8 mouse cellular contexts compared by ENCODE assay signal in the genomic region with DNA sequence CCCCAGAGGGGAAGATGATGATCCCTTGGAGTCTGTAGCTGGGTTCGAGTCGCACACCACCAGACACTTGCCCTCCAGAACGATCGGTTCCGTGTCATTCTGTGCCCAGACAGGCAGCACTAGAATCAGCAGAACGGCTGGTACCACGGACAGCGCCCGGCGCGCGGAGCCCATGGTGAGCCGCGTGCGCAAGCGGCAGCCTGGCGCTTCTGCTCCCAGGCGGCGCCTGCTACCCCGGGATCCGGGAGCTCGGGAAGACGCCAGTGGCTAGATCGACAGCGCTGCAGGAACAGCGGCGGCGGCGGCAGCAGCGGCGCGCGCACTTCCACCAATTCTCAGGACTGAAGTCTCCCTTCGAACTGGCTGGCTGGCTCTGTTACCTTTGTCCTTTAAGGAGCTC. TPM values are rescaled to one million over a fixed set of nuclear protein-coding genes. Genes with fewer than 3 reads are reported as not detected.
DNase-seq lines count a peak whose midpoint lies in the region; ATAC-seq and TF ChIP-seq lines count a peak whose summit lies in the region.

No protein-coding gene starts in this region.

- TF ChIP-seq EP300 in ES-Bruce4 (IDR thresholded peaks at IDR 0.05; ENCODE audit: insufficient read depth, low read depth, low read length), result 0 out of 2 replicates have a peak, but pooled peaks have one; percentile 10

- WGBS in forebrain, postnatal 0 days, result under 1% methylated on average over 34 of the region's 34 CpGs
- under 1% methylated on average over 34 of the region's 34 CpGs for WGBS in hindbrain, embryonic 12.5 days
- 2% methylated on average over 32 of the region's 34 CpGs for WGBS in lung, embryonic 16.5 days

- H3K4me1 ChIP-seq in ES-Bruce4 (ENCODE audit: control insufficient read depth, insufficient read depth, low read length), result peaks cover 2% of the 10 kb centered on the region
- peaks cover 6% of the 10 kb centered on the region for H3K4me1 ChIP-seq in forebrain, postnatal 0 days (ENCODE audit: insufficient read depth)
- H3K4me1 ChIP-seq in hindbrain, embryonic 12.5 days, result peaks cover 22% of the 10 kb centered on the region
- H3K4me1 ChIP-seq in lung, embryonic 16.5 days (replicated peaks; ENCODE audit: control insufficient read depth, insufficient read depth, low read length), result no peaks in the 10 kb centered on the region

- H3K27me3 ChIP-seq in ES-Bruce4 (ENCODE audit: control insufficient read depth, insufficient read depth, low read length, poor library complexity, severe bottlenecking), result no peaks in the 10 kb centered on the region
- H3K27me3 ChIP-seq in forebrain, postnatal 0 days (ENCODE audit: insufficient read depth, low read length), result peaks cover 29% of the 10 kb centered on the region
- H3K27me3 ChIP-seq in hindbrain, embryonic 12.5 days, result peaks cover 52% of the 10 kb centered on the region
- H3K27me3 ChIP-seq in lung, embryonic 16.5 days (ENCODE audit: control insufficient read depth, insufficient read depth, low read depth, low read length), result peaks cover 41% of the 10 kb centered on the region

- H3K9ac ChIP-seq in ES-Bruce4 (ENCODE audit: low read depth, poor library complexity, severe bottlenecking), result no peak overlapping the region
- H3K9ac ChIP-seq in forebrain, postnatal 0 days, result peak overlapping the region; percentile 38; the same call in 1 of the 2 replicates
- H3K9ac ChIP-seq in hindbrain, embryonic 12.5 days, result peak overlapping the region; percentile 36
- H3K9ac ChIP-seq in lung, embryonic 16.5 days (ENCODE audit: low read length), result no peak overlapping the region

- H3K9me3 ChIP-seq in ES-Bruce4 (replicated peaks; ENCODE audit: control insufficient read depth, insufficient read depth, low read length, poor library complexity, severe bottlenecking), result no peaks in the 10 kb centered on the region
- no peaks in the 10 kb centered on the region for H3K9me3 ChIP-seq in forebrain, postnatal 0 days (ENCODE audit: low read length)
- H3K9me3 ChIP-seq in hindbrain, embryonic 12.5 days (replicated peaks), result no peaks in the 10 kb centered on the region
- no peaks in the 10 kb centered on the region for H3K9me3 ChIP-seq in lung, embryonic 16.5 days (ENCODE audit: control insufficient read depth, low read length)

- peak overlapping the region; percentile 65 for H3K4me2 ChIP-seq in forebrain, postnatal 0 days (ENCODE audit: low read depth)
- peak overlapping the region; percentile 89 for H3K4me2 ChIP-seq in hindbrain, embryonic 12.5 days (replicated peaks)
- H3K4me2 ChIP-seq in lung, embryonic 16.5 days (ENCODE audit: low read depth, low read length), result no peak overlapping the region

- no peak for TF ChIP-seq CTCF in ES-Bruce4 (IDR thresholded peaks at IDR 0.05; ENCODE audit: low read depth, low read length)
- TF ChIP-seq CTCF in forebrain, postnatal 0 days (IDR thresholded peaks at IDR 0.05; ENCODE audit: low read depth), result peak; percentile 35

- ATAC-seq in forebrain, postnatal 0 days, result peak; percentile 82
- peak; percentile 59 for ATAC-seq in hindbrain, embryonic 12.5 days (ENCODE audit: low FRiP score)
- peak; percentile 92 for ATAC-seq in lung, embryonic 16.5 days (ENCODE audit: low read depth)
- no peak for ATAC-seq in inflammation-experienced regulatory T-cells, adult 6 months

- no peaks in the 10 kb centered on the region for H3K36me3 ChIP-seq in ES-Bruce4 (ENCODE audit: control insufficient read depth, insufficient read depth, low read length, poor library complexity, severe bottlenecking)
- H3K36me3 ChIP-seq in forebrain, postnatal 0 days (ENCODE audit: insufficient read depth), result no peaks in the 10 kb centered on the region
- H3K36me3 ChIP-seq in hindbrain, embryonic 12.5 days, result no peaks in the 10 kb centered on the region
- no peaks in the 10 kb centered on the region for H3K36me3 ChIP-seq in lung, embryonic 16.5 days (ENCODE audit: control insufficient read depth, insufficient read depth, low read length)

- no peak for TF ChIP-seq POLR2A in ES-Bruce4 (IDR thresholded peaks at IDR 0.05; ENCODE audit: insufficient read depth, low read length)

- peak; percentile 73 for DNase-seq in brain, adult 2 months (ENCODE audit: low read depth, low spot score)
- peak; percentile 79 for DNase-seq in forebrain, postnatal 0 days
- DNase-seq in layer of hippocampus, postnatal 10 days (ENCODE audit: low spot score in 2 of 2), result peak; percentile 67 to 80
- peak; percentile 78 for DNase-seq in retina, embryonic 14.5 days (ENCODE audit: low spot score)

- peak overlapping the region; percentile 53 for H3K4me3 ChIP-seq in ES-Bruce4 (ENCODE audit: low read depth, low read length)
- H3K4me3 ChIP-seq in forebrain, postnatal 0 days (ENCODE audit: low read depth, low read length), result peak overlapping the region; percentile 38
- peak overlapping the region; percentile 46 for H3K4me3 ChIP-seq in hindbrain, embryonic 12.5 days
- no peak overlapping the region for H3K4me3 ChIP-seq in lung, embryonic 16.5 days (ENCODE audit: low read length)

- H3K27ac ChIP-seq in ES-Bruce4 (ENCODE audit: insufficient read depth, low read length), result no peak overlapping the region
- H3K27ac ChIP-seq in forebrain, postnatal 0 days (ENCODE audit: low read depth, low read length), result no peak overlapping the region
- 0 out of 2 replicates have a peak overlapping the region, but pooled peaks have one; percentile 44 for H3K27ac ChIP-seq in hindbrain, embryonic 12.5 days
- H3K27ac ChIP-seq in lung, embryonic 16.5 days (ENCODE audit: low read length), result no peak overlapping the region

RNA-seq across cellular contexts. Expression of gene Cbln4, which starts 1.1 kb away (rescaled TPM):
- polyA plus RNA-seq in ES-Bruce4 (2011; ENCODE audit: insufficient read depth, insufficient read length, low read depth, missing spikeins), result 0.53 TPM in 1 of 2 replicates, not detected in the other
- total RNA-seq in forebrain, postnatal 0 days (2014; rRNA removed), result 10.9 and 15.7 TPM in 2 replicates
- 11.5 and 24.0 TPM in 2 replicates for polyA plus RNA-seq in forebrain, postnatal 0 days (2015; fragmentation: Nextera tagmentation; extraction: Ambion mirVana)
- 7.8 and 8.0 TPM in 2 replicates for polyA plus RNA-seq in hindbrain, embryonic 12.5 days (2016; fragmentation: Nextera tagmentation; extraction: Ambion mirVana)
- total RNA-seq in layer of hippocampus, postnatal 10 days (2021), result 10 to 100 TPM; 11.5 to 12.4 TPM
- 0.08 and 0.16 TPM in 2 replicates for polyA plus RNA-seq in lung, embryonic 16.5 days (2015; fragmentation: Nextera tagmentation; extraction: Ambion mirVana)
- polyA plus RNA-seq in inflammation-experienced regulatory T-cells, adult 6 months (2017; shearing (Covaris generic)), result under 1 TPM in 1 of 3 experiments, not detected in 2; 0.56 TPM

Comparison
In these comparisons a context has a peak if more than half of its experiments do, and no peak if none do; other contexts are left out.
1. H3K9ac ChIP-seq: peak in forebrain, postnatal 0 days (single experiment) and hindbrain, embryonic 12.5 days (single experiment); none in ES-Bruce4 (single experiment) and lung, embryonic 16.5 days (single experiment).
2. Peak in every context shown above with its lines, with median percentiles within 50 percentile points of each other: DNase-seq.